Mouse (Mus musculus): ENCODE measurements around the gene Cic. TPM values are rescaled to one million over a fixed set of nuclear protein-coding genes. Genes with fewer than 3 reads are reported as not detected.

Gene Cic
- polyA plus RNA-seq, 1 experiment from 2014 or later: 23.5 TPM

GRCm38 (mm10) chr7:25294960-25295722 lies 27.6 kb downstream of the Cic start:
- 92% methylated on average over 12 of the region's 12 CpGs for WGBS
- peaks cover 44% of the 10 kb centered on the region for H3K4me1 ChIP-seq (replicated peaks)
- H3K36me3 ChIP-seq: peaks cover 62% of the 10 kb centered on the region
- no peaks in the 10 kb centered on the region for H3K9me3 ChIP-seq
- no peak overlapping the region for H3K4me3 ChIP-seq
- DNase-seq (ENCODE audit: low spot score): no peak
- H3K27me3 ChIP-seq (ENCODE audit: insufficient read depth, poor library complexity, severe bottlenecking): no peaks in the 10 kb centered on the region
- no peak overlapping the region for H3K27ac ChIP-seq

DNA sequence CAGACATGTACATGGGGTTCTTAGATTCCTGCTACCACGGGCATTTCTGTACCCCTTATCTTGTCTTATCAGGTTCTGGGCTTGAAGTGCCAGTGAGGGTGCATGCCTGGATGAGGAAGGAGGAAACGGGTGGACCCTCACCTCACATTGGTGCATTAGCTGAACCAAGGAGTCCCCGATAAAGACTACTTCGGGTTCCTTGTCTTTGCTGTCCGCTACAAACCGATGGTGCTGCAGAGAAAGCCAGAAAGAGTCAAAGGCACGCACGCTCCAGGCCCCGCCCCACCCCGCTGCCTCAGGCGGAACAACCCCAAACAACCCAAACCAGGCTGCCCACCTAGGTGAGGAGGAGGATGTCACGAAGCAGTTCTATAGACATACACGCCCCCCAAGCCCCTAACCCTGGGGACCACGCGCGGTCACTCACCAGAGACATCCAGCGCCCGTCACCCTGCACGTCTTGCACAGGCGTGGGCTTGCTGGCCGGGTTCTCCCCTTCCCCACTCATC lies 29.5 kb downstream of the Cic start:
- Histone ChIP-seq H3K36me3 (peaks cover 44% of the 10 kb centered on the region), H3K9me3 (no peaks in the 10 kb centered on the region), H3K4me3 (peak overlapping the region; percentile 82), H3K4me1 (replicated peaks) (peaks cover 38% of the 10 kb centered on the region), H3K27me3 (ENCODE audit: insufficient read depth, poor library complexity, severe bottlenecking) (no peaks in the 10 kb centered on the region), H3K27ac (peak overlapping the region; percentile 99)
- 1% methylated on average over 21 of the region's 21 CpGs for WGBS
- peak; percentile 57 for DNase-seq (ENCODE audit: low spot score)

DNA sequence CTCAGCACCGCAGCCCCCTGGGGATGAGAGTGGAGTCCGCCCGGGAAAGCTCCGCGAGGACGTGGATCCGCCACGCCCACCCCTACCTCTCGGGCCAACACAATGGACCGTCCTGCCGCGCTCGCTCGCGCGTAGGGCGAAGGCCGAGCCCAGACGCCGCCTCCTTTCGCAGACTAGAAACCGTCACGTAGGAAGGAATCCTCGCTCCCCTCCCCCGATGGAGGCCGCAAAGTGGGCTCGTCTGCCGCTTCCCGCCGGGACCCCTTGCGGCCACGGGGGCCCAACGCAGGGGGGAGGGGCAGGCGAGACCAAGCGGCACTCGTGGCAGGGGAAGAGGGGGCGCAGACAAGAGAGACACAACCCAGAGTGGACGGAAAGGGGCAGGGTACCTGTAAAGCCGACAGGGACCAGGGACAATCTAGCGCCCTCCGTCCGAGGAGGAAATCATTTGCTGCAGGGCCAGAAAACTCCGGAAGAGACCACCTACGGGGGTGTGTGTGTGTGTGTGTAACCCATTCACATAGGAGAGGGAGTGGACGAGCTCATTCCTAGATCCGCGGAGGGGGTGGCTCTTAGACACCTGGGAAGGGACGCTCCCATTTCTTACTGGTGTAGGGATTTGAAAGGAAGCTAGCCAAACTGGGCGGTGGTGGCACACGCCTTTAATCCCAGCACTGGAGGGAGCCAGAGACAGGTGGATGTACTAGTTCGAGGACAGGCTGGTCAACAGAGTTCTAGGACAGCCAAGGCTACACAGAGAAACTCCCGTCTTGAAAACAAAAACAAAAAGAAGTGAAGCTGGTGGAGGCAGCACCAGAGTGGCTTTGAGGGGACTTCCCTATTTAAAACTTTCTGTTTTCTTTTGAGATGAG lies 30.2 kb downstream of the Cic start, which contains the start of gene Pafah1b3:
Pafah1b3 (minus strand) TSS at position 533 of the 872 bp plus-strand sequence.
- DNase-seq (ENCODE audit: low spot score): peak; percentile 93
- Histone ChIP-seq H3K36me3 (peaks cover 37% of the 10 kb centered on the region), H3K27ac (peak within 1 kb of the TSS; percentile 99), H3K4me1 (replicated peaks) (peaks cover 35% of the 10 kb centered on the region), H3K9me3 (no peaks in the 10 kb centered on the region), H3K27me3 (ENCODE audit: insufficient read depth, poor library complexity, severe bottlenecking) (no peaks in the 10 kb centered on the region), H3K4me3 (peak within 1 kb of the TSS; percentile 82)
- WGBS: under 1% methylated on average over 52 of the region's 52 CpGs

- peak; percentile 76 for DNase-seq (ENCODE audit: low spot score)
- WGBS: 52% methylated on average over 19 of the region's 19 CpGs
- H3K4me1 ChIP-seq (replicated peaks): peaks cover 46% of the 10 kb centered on the region
Observed at GRCm38 (mm10) chr7:25301063-25301462, 33.6 kb downstream of the Cic start, which contains the start of gene Prr19. Gene Prr19 (plus strand): TSS chr7:25301411.

GRCm38 (mm10) chr7:25303003-25303684 lies 35.6 kb downstream of the Cic start:
- Histone ChIP-seq H3K27ac (no peak overlapping the region), H3K4me3 (no peak overlapping the region), H3K36me3 (no peaks in the 10 kb centered on the region), H3K27me3 (ENCODE audit: insufficient read depth, poor library complexity, severe bottlenecking) (peaks cover 21% of the 10 kb centered on the region), H3K4me1 (replicated peaks) (peaks cover 34% of the 10 kb centered on the region), H3K9me3 (no peaks in the 10 kb centered on the region)
- DNase-seq (ENCODE audit: low spot score): no peak
- 70% methylated on average over 9 of the region's 9 CpGs for WGBS

More at GRCm38 (mm10) chr7:25301063-25301462, 33.6 kb downstream of the Cic start, which contains the start of gene Prr19:
- H3K27ac ChIP-seq: no peak within 1 kb of the TSS
- no peaks in the 10 kb centered on the region for H3K9me3 ChIP-seq
- H3K36me3 ChIP-seq: peaks cover 3% of the 10 kb centered on the region
- H3K27me3 ChIP-seq (ENCODE audit: insufficient read depth, poor library complexity, severe bottlenecking): peaks cover 9% of the 10 kb centered on the region; the same call in 1 of the 2 replicates
- no peak within 1 kb of the TSS for H3K4me3 ChIP-seq

- Histone ChIP-seq H3K27ac (no peak overlapping the region), H3K36me3 (no peaks in the 10 kb centered on the region), H3K9me3 (no peaks in the 10 kb centered on the region), H3K4me1 (replicated peaks) (peaks cover 29% of the 10 kb centered on the region), H3K27me3 (ENCODE audit: insufficient read depth, poor library complexity, severe bottlenecking) (peaks cover 26% of the 10 kb centered on the region), H3K4me3 (no peak overlapping the region)
- WGBS: 77% methylated on average over 3 of the region's 3 CpGs
- no peak for DNase-seq (ENCODE audit: low spot score)
Observed at GRCm38 (mm10) chr7:25303685-25304006, 36.1 kb downstream of the Cic start.

GRCm38 (mm10) chr7:25305481-25305880 lies 38.0 kb downstream of the Cic start:
- Histone ChIP-seq H3K27ac (peak overlapping the region; percentile 84), H3K4me1 (replicated peaks) (peaks cover 27% of the 10 kb centered on the region), H3K36me3 (no peaks in the 10 kb centered on the region), H3K9me3 (no peaks in the 10 kb centered on the region), H3K4me3 (peak overlapping the region; percentile 69), H3K27me3 (ENCODE audit: insufficient read depth, poor library complexity, severe bottlenecking) (peaks cover 35% of the 10 kb centered on the region)
- no peak for DNase-seq (ENCODE audit: low spot score)
- WGBS: 1% methylated on average over 2 of the region's 2 CpGs

GRCm38 (mm10) chr7:25305956-25306613 lies 38.6 kb downstream of the Cic start, which contains the start of gene Tmem145:
Gene Tmem145 (plus strand): TSS chr7:25306106.
- peak within 1 kb of the TSS; percentile 69 for H3K4me3 ChIP-seq
- WGBS: under 1% methylated on average over 47 of the region's 47 CpGs
- H3K36me3 ChIP-seq: no peaks in the 10 kb centered on the region
- peak within 1 kb of the TSS; percentile 84 for H3K27ac ChIP-seq
- peaks cover 25% of the 10 kb centered on the region for H3K4me1 ChIP-seq (replicated peaks)
- peak; percentile 73 for DNase-seq (ENCODE audit: low spot score)
- no peaks in the 10 kb centered on the region for H3K9me3 ChIP-seq
- H3K27me3 ChIP-seq (ENCODE audit: insufficient read depth, poor library complexity, severe bottlenecking): peaks cover 37% of the 10 kb centered on the region

- H3K36me3 ChIP-seq: no peaks in the 10 kb centered on the region
- peaks cover 42% of the 10 kb centered on the region for H3K27me3 ChIP-seq (ENCODE audit: insufficient read depth, poor library complexity, severe bottlenecking)
- no peak overlapping the region for H3K27ac ChIP-seq
- 41% methylated on average over 2 of the region's 2 CpGs for WGBS
- DNase-seq (ENCODE audit: low spot score): no peak
- H3K4me3 ChIP-seq: peak overlapping the region; percentile 69
- no peaks in the 10 kb centered on the region for H3K9me3 ChIP-seq
- H3K4me1 ChIP-seq (replicated peaks): peaks cover 21% of the 10 kb centered on the region
Observed at GRCm38 (mm10) chr7:25306614-25306996, 39.1 kb downstream of the Cic start.

GRCm38 (mm10) chr7:25308702-25309318 lies 41.3 kb downstream of the Cic start:
- Histone ChIP-seq H3K9me3 (no peaks in the 10 kb centered on the region), H3K27me3 (ENCODE audit: insufficient read depth, poor library complexity, severe bottlenecking) (peaks cover 61% of the 10 kb centered on the region), H3K27ac (no peak overlapping the region), H3K36me3 (no peaks in the 10 kb centered on the region), H3K4me3 (no peak overlapping the region), H3K4me1 (replicated peaks) (peaks cover 17% of the 10 kb centered on the region)
- WGBS: 60% methylated on average over 17 of the region's 17 CpGs
- no peak for DNase-seq (ENCODE audit: low spot score)

GRCm38 (mm10) chr7:25309425-25309824 lies 41.9 kb downstream of the Cic start:
- 90% methylated on average over 9 of the region's 9 CpGs for WGBS

More at GRCm38 (mm10) chr7:25309425-25309824, 41.9 kb downstream of the Cic start:
- Histone ChIP-seq H3K36me3 (no peaks in the 10 kb centered on the region), H3K4me3 (no peak overlapping the region), H3K9me3 (no peaks in the 10 kb centered on the region), H3K27ac (no peak overlapping the region), H3K27me3 (ENCODE audit: insufficient read depth, poor library complexity, severe bottlenecking) (peaks cover 67% of the 10 kb centered on the region), H3K4me1 (replicated peaks) (peaks cover 18% of the 10 kb centered on the region)
- DNase-seq (ENCODE audit: low spot score): no peak

Measured in hindbrain, embryonic 10.5 days (tissue).